Mouse (Mus musculus) heart, adult 2 months (tissue): ENCODE measurements around the gene Tbc1d14. TPM values are rescaled to one million over a fixed set of nuclear protein-coding genes. Genes with fewer than 3 reads are reported as not detected.

Experiments used
- DNase-seq, 2 experiments: peaks; one replicate each; pipeline ENCODE4 v3.0.0; 2021
- H3K27ac ChIP-seq: fragments of 200-600 bp; 2 replicates; pipeline ENCODE4 v1.8.1; 2022
- H3K27me3 ChIP-seq: fragments of 200-500 bp; 2 replicates; pipeline ENCODE4 v1.6.1; 2012; ENCODE audit warnings: mild to moderate bottlenecking, low read length, inconsistent platforms, mixed read lengths; ENCODE audit not compliant: control insufficient read depth, insufficient read depth
- H3K36me3 ChIP-seq: fragments of 200-500 bp; 2 replicates; pipeline ENCODE4 v1.6.1; 2012; ENCODE audit warnings: low read length, inconsistent platforms; ENCODE audit not compliant: control insufficient read depth, insufficient read depth
- H3K4me1 ChIP-seq: fragments of 200-500 bp; 2 replicates; pipeline ENCODE4 v1.6.1; 2011; ENCODE audit warnings: low read length; ENCODE audit not compliant: control insufficient read depth, insufficient read depth
- H3K4me3 ChIP-seq: fragments of 200-600 bp; 2 replicates; pipeline ENCODE4 v1.8.1; 2022
- H3K79me2 ChIP-seq: fragments of 200-500 bp; replicated peaks from 2 replicates; pipeline ENCODE4 v1.6.1; 2012; ENCODE audit warnings: mild to moderate bottlenecking, inconsistent platforms, low read length, moderate library complexity, mixed read lengths; ENCODE audit not compliant: control insufficient read depth, insufficient read depth
- H3K9ac ChIP-seq: fragments of 200-500 bp; 2 replicates; pipeline ENCODE4 v1.6.1; 2012; ENCODE audit warnings: low read depth, mild to moderate bottlenecking, control low read depth, inconsistent platforms, low read length, mixed read lengths
- CTCF ChIP-seq: fragments of 200-600 bp; IDR thresholded peaks from 2 replicates; pipeline ENCODE4 v1.8.1; 2022; ENCODE audit warnings: antibody characterized with exemption, mild to moderate bottlenecking, moderate library complexity
- EP300 ChIP-seq: fragments of 200-500 bp; IDR thresholded peaks from 2 replicates; pipeline ENCODE4 v1.6.1; 2011; ENCODE audit warnings: low read depth, low read length, control low read depth; ENCODE audit not compliant: insufficient read depth
- POLR2A ChIP-seq: fragments of 200-500 bp; IDR thresholded peaks from 2 replicates; pipeline ENCODE4 v1.6.1; 2011; ENCODE audit warnings: mild to moderate bottlenecking, low read depth, low read length, control low read depth; ENCODE audit not compliant: insufficient read depth
- WGBS: fragments of 180-500 bp; shearing (Covaris S2); methylation state at CpG from one replicate; pipeline ENCODE4 v1.1.7; 2018; 5-methylcytosine and 5-hydroxymethylcytosine counted together
- intact Hi-C: fragments of 180-260 bp; cut with DNase I; formaldehyde crosslinking; loops from one replicate; pipeline ENCODE4 v1.15.1; 2025
- polyA plus RNA-seq: library from polyadenylated mRNA; depleted of rRNA; stranded (reverse); fragments of >200 nt; gene quantifications from 2 replicates; pipeline ENCODE4 v1.2.3, GENCODE M21; 2012
- total RNA-seq, 2 experiments: library from RNA; stranded (reverse); gene quantifications; 2 replicates each; pipeline ENCODE4 v1.2.3; 2021

The Tbc1d14 gene
- total and polyA plus RNA-seq, 3 experiments = 11.7 to 13.0 (median 12.4) TPM

- Histone ChIP-seq H3K27me3 (no peaks in the 10 kb centered on the region), H3K79me2 (no peaks in the 10 kb centered on the region), H3K4me3 (no peak overlapping the region), H3K27ac (no peak overlapping the region), H3K4me1 (peaks cover 6% of the 10 kb centered on the region; the same call in 1 of the 2 replicates), H3K9ac (no peak overlapping the region), H3K36me3 (no peaks in the 10 kb centered on the region)
- TF ChIP-seq EP300 (no peak), CTCF (no peak), POLR2A (no peak)
- intact Hi-C loops = no loop called here
- DNase-seq = no peak
- 86% methylated on average over 10 of the region's 10 CpGs for WGBS
Observed at GRCm38 (mm10) chr5:36451872-36452389, 141.1 kb downstream of the Tbc1d14 start.

DNA sequence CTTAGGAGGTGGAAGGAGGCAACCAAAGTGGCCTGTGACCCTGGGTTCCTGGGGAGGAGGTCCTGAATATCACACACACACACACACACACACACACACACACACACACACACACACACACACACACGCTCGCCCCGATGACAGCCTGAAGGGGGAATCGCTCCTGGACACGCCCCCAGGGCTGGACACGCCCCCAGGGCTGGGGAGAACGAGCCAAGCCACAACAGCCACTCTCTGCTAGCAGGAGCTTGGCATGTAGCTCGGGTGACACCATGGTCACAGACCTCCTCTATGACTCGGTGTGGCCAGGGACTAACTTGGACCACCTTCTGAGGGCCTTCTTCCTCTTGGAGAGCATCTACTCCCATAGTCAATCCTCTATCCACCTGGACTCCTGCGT lies 142.0 kb downstream of the Tbc1d14 start:
- intact Hi-C loops = no loop called here
- H3K9ac ChIP-seq = no peak overlapping the region
- TF ChIP-seq EP300 (no peak), POLR2A (no peak), CTCF (no peak)
- H3K4me1 ChIP-seq = peaks cover 6% of the 10 kb centered on the region; the same call in 1 of the 2 replicates
- no peak overlapping the region for H3K4me3 ChIP-seq
- H3K27ac ChIP-seq = no peak overlapping the region
- no peak for DNase-seq
- no peaks in the 10 kb centered on the region for H3K79me2 ChIP-seq
- 21% methylated on average over 10 of the region's 10 CpGs for WGBS
- H3K27me3 ChIP-seq = no peaks in the 10 kb centered on the region
- no peaks in the 10 kb centered on the region for H3K36me3 ChIP-seq

DNA sequence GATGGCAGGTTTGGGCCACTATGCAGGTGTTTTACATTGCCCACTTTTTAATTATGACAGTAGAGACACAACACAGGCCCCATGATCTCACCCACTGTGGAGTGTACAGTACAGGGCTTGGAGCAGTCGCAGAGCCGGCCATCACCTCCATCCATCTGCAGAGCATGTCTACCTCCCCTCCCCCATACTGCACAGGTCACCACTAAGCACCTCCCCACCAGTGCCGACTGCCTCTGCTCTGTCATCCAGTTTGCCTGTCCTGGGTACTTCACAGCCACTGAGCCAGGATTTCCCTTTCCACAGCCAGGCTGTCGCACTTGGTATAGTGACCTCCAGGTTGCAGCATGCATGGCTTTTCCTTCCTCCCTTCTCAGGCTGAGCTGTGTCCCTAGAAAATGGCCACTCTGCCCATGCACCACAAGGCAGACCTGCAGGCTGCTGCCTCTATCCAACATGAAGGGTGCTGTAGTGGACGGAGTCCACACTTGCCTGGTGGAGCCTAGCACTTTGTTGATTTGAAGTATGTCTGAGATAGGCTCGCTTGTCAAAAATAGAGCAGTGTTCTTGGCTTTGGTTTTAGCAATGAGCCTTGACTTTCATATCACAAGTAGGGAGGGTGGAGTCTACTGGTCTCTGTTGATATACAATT lies 143.2 kb downstream of the Tbc1d14 start:
- Histone ChIP-seq H3K79me2 (no peaks in the 10 kb centered on the region), H3K36me3 (no peaks in the 10 kb centered on the region), H3K27ac (peak overlapping the region; percentile 13), H3K9ac (no peak overlapping the region), H3K4me1 (peaks cover 6% of the 10 kb centered on the region; the same call in 1 of the 2 replicates), H3K27me3 (no peaks in the 10 kb centered on the region), H3K4me3 (no peak overlapping the region)
- TF ChIP-seq CTCF = no peak
- no peak for TF ChIP-seq EP300
- TF ChIP-seq POLR2A = 0 out of 2 replicates have a peak, but pooled peaks have one; percentile 30
- WGBS = 40% methylated on average over 6 of the region's 6 CpGs
- intact Hi-C loops = no loop called here
- peak; percentile 33 to 45 for DNase-seq

DNA sequence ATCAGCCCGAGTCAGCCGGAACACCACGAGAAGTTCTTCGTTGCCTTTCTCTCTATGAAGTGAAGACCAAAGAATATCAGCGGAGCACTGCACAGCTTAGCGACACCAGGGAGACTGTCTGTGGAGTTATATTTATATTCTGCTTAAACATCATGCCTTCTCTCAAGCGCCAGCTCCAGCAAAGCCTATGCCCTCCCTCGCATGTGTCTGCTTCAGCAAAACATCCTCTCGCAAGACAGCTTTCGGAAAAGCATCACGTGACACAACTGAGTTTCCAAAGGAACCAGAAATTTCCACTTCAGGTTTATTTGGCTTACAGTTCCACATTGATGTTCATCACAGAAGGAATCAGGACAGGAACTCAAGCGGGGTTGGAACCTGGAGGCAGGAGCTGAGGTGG lies 145.2 kb downstream of the Tbc1d14 start:
- no peaks in the 10 kb centered on the region for H3K36me3 ChIP-seq
- TF ChIP-seq EP300 (no peak), POLR2A (no peak), CTCF (no peak)
- H3K4me3 ChIP-seq = no peak overlapping the region
- intact Hi-C loops = no loop called here
- 93% methylated on average over 12 of the region's 12 CpGs for WGBS
- no peak for DNase-seq
- H3K79me2 ChIP-seq = no peaks in the 10 kb centered on the region
- H3K4me1 ChIP-seq = peaks cover 6% of the 10 kb centered on the region; the same call in 1 of the 2 replicates
- H3K9ac ChIP-seq = no peak overlapping the region
- H3K27me3 ChIP-seq = no peaks in the 10 kb centered on the region
- H3K27ac ChIP-seq = no peak overlapping the region

DNA sequence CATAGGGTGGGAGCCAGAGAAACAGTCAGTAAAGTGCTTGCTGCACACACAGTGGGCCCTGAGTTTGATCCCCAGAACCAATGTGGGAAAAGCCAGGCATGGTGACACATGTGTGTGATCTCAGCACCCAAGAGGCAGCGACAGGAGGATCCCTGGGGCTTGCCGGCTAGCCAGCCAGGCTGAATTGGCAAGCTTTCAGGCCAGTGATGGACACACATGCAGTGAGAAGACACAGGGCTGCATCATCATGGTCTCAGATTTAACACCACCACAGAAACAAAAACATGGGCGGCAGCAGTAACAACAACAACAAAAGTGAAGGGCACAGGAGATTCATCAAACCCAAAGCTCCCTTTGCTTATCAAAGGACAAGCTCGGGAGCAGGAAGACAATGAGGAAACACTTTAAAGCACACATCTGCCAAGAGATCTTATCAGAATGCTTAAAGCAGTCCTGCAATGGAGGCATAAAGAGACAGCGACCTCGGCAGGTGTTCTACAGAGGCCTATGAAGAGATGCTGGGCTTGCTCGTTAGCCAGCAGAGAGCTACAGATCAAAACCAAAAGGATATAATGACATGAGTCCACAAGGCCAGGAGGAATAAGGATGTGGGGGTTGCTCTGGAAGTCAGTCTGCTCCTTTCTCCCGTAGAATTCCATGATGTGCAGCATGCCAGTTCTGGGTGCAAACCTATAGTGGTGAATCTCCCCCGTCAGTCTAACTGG lies 146.7 kb downstream of the Tbc1d14 start:
- TF ChIP-seq EP300 = no peak
- TF ChIP-seq CTCF = no peak
- no peak for TF ChIP-seq POLR2A
- intact Hi-C loops = no loop called here
- WGBS = 44% methylated on average over 9 of the region's 9 CpGs
- Histone ChIP-seq H3K79me2 (no peaks in the 10 kb centered on the region), H3K9ac (no peak overlapping the region), H3K4me1 (peaks cover 6% of the 10 kb centered on the region; the same call in 1 of the 2 replicates), H3K27ac (no peak overlapping the region), H3K36me3 (no peaks in the 10 kb centered on the region), H3K27me3 (no peaks in the 10 kb centered on the region), H3K4me3 (no peak overlapping the region)
- DNase-seq = no peak

GRCm38 (mm10) chr5:36445028-36445427 lies 148.0 kb downstream of the Tbc1d14 start:
- Histone ChIP-seq H3K4me1 (peaks cover 3% of the 10 kb centered on the region; the same call in 1 of the 2 replicates), H3K27ac (no peak overlapping the region), H3K27me3 (no peaks in the 10 kb centered on the region), H3K79me2 (no peaks in the 10 kb centered on the region), H3K4me3 (no peak overlapping the region), H3K9ac (no peak overlapping the region), H3K36me3 (no peaks in the 10 kb centered on the region)
- no peak for TF ChIP-seq CTCF
- TF ChIP-seq EP300 = no peak
- TF ChIP-seq POLR2A = no peak
- 48% methylated on average over 8 of the region's 8 CpGs for WGBS
- DNase-seq = no peak
- intact Hi-C loops = no loop called here
